Mouse (Mus musculus) embryonic facial prominence, embryonic 10.5 days (tissue): ENCODE results near the gene Etl4. TPM values are rescaled to one million over a fixed set of nuclear protein-coding genes. Genes with fewer than 3 reads are reported as not detected.

Source experiments
- DNase-seq: peaks from one replicate; pipeline ENCODE4 v3.0.0-alpha.2; 2017; ENCODE audit warnings: low spot score
- H3K27ac ChIP-seq: fragments of 300-500 bp; sonication (generic); replicated peaks from 2 replicates; pipeline ENCODE4 v1.5.1; 2016; ENCODE audit warnings: mild to moderate bottlenecking
- H3K27me3 ChIP-seq: fragments of 300-500 bp; sonication (generic); replicated peaks from 2 replicates; pipeline ENCODE4 v1.6.1; 2016; ENCODE audit warnings: low read depth, mild to moderate bottlenecking; ENCODE audit not compliant: poor library complexity, severe bottlenecking
- H3K36me3 ChIP-seq: fragments of 300-500 bp; sonication (generic); replicated peaks from 2 replicates; pipeline ENCODE4 v1.6.1; 2016; ENCODE audit warnings: mild to moderate bottlenecking, moderate library complexity
- H3K4me1 ChIP-seq: fragments of 300-500 bp; sonication (generic); 2 replicates; pipeline ENCODE4 v1.6.1; 2016
- H3K4me3 ChIP-seq: fragments of 300-500 bp; sonication (generic); 2 replicates; pipeline ENCODE4 v1.5.1; 2016; ENCODE audit warnings: mild to moderate bottlenecking, moderate library complexity
- H3K9me3 ChIP-seq: fragments of 300-500 bp; sonication (generic); 2 replicates; pipeline ENCODE4 v1.6.1; 2016; ENCODE audit warnings: mild to moderate bottlenecking
- WGBS: fragments of 180-500 bp; shearing (Covaris S2); methylation state at CpG from one replicate; pipeline ENCODE4 v1.1.7; 2016; 5-methylcytosine and 5-hydroxymethylcytosine counted together
- polyA plus RNA-seq: library from polyadenylated mRNA; unstranded; fragments of >200 nt; fragmentation: Nextera tagmentation; extraction: Ambion mirVana; gene quantifications from 2 replicates; pipeline ENCODE4 v1.2.1, GENCODE M21; 2016

The Etl4 gene
- polyA plus RNA-seq, 1 experiment from 2014 or later = 26.1 TPM

DNA sequence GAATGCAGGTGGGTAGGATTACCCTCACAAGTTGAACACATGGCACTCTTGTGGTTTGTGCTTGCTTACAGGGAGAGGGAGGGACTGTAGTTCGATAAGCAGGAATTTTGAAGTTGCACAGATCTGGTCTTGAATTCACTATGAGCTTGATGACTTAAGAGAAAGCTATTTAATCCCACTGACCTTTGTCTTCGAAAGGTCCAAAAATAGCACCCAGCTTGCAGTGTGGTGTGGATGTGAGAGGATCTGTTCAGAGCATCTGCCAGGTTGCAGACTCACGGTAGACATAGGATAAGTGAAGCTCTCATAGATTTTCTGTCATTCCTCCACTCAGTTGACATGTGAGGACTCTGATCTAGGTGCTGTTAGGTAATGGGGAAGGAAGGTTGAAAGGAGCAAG, 670.8 kb downstream of the Etl4 start:
- Histone ChIP-seq H3K27ac (no peak overlapping the region), H3K4me3 (no peak overlapping the region), H3K27me3 (no peaks in the 10 kb centered on the region), H3K4me1 (no peaks in the 10 kb centered on the region), H3K36me3 (peaks cover 4% of the 10 kb centered on the region; the same call in 1 of the 2 replicates), H3K9me3 (no peaks in the 10 kb centered on the region)
- 88% methylated on average over 3 of the region's 3 CpGs for WGBS
- no peak for DNase-seq

DNA sequence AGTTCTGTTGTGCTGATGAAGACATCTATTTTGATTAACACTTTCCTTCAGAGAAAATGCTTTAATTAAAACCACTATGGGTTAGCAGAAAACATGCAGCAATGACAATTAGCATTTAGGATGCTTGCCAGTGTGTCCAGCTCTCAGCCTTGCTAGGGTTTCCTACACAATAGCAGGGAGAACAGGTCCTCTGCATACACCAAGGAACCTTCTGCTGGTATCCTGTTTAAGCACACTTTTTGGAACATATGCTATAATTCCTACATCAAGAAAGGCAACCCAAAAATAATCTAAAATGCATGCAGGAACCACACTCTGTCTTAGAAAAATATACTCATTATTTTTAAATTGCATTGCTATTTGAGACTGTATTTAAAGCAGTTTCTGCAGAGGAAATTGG, 673.5 kb downstream of the Etl4 start:
- Histone ChIP-seq H3K27me3 (no peaks in the 10 kb centered on the region), H3K4me1 (no peaks in the 10 kb centered on the region), H3K36me3 (peaks cover 5% of the 10 kb centered on the region; the same call in 1 of the 2 replicates), H3K27ac (no peak overlapping the region), H3K9me3 (peaks cover 5% of the 10 kb centered on the region; the same call in 1 of the 2 replicates), H3K4me3 (no peak overlapping the region)
- DNase-seq = no peak

DNA sequence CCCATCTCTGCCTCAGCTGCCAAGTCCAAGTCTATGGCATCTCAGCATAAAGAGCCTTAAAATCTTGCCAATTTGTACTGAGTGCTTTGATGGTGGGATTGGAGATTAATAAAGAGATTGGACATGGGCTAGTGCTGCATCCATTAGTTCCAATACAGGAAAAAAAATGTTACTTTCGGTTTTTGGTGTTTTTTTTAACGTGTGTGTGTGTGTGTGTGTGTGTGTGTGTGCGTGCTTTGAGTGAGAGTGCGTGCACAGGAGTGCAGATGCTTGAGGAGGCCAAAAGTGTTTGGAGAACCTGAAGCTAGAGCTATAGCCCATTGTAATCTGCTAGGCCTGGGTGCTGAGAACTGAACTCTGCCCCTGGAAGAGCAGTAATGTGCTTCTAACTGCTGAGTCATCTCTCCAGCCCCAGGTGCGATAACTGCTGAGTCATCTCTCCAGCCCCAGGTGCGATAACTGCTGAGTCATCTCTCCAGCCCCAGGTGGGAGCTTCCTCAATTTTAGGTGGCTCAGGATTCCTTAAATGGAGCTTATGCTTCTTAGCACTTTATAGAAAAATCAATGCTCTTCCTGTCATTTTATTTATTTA, 674.1 kb downstream of the Etl4 start:
- no peaks in the 10 kb centered on the region for H3K27me3 ChIP-seq
- 93% methylated on average over 6 of the region's 6 CpGs for WGBS
- peaks cover 10% of the 10 kb centered on the region; the same call in 1 of the 2 replicates for H3K9me3 ChIP-seq
- H3K27ac ChIP-seq = no peak overlapping the region
- H3K4me1 ChIP-seq = no peaks in the 10 kb centered on the region
- no peak overlapping the region for H3K4me3 ChIP-seq
- peaks cover 5% of the 10 kb centered on the region; the same call in 1 of the 2 replicates for H3K36me3 ChIP-seq
- no peak for DNase-seq

DNA sequence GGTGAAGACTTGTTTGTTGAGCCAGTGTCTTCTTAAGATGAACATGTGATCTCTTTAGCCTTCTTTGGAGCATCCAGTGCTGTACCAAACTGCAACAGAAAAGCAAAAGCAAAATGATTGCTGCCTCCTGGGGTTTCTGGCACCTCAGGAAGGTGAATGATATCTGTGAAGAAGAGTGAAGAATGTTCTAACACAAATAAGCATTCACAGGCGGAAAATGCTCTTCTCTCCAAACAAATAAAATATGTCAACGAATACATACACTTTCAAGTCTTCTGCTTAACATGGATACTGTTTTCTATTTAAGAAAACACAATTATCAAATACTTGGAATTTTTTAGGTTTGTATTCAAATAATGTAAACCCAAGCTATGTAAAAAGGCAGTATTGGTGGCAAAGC, 678.3 kb downstream of the Etl4 start:
- no peak overlapping the region for H3K27ac ChIP-seq

DNA sequence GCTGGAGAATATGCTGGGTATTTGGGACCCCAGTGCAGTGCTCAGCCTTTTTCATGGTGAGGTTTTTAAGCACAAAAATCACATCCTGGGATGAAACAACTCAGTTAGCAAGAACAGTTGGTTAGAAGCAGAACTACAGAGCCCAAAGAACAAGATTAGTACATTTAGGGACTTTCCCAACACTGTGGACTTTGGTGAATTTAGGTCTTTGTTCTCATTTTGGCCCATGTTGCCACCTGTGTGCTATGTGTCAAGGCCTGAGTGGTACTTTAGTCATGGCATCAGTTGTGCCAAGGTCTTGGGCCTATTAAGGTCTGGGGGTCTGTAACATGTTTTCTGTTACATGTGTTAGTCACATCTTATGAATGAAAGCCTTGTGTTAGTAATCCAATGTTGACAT, 679.1 kb downstream of the Etl4 start:
- no peak for DNase-seq
- H3K4me3 ChIP-seq = no peak overlapping the region
- H3K36me3 ChIP-seq = peaks cover 5% of the 10 kb centered on the region; the same call in 1 of the 2 replicates
- peaks cover 13% of the 10 kb centered on the region for H3K9me3 ChIP-seq
- H3K27ac ChIP-seq = no peak overlapping the region
- H3K4me1 ChIP-seq = no peaks in the 10 kb centered on the region
- no peaks in the 10 kb centered on the region for H3K27me3 ChIP-seq

More for the DNA sequence above, 678.3 kb downstream of the Etl4 start:
- Histone ChIP-seq H3K4me3 (no peak overlapping the region), H3K27me3 (no peaks in the 10 kb centered on the region), H3K9me3 (peaks cover 13% of the 10 kb centered on the region), H3K36me3 (peaks cover 5% of the 10 kb centered on the region; the same call in 1 of the 2 replicates), H3K4me1 (no peaks in the 10 kb centered on the region)
- no peak for DNase-seq
- WGBS = 98% methylated on average over 2 of the region's 2 CpGs

DNA sequence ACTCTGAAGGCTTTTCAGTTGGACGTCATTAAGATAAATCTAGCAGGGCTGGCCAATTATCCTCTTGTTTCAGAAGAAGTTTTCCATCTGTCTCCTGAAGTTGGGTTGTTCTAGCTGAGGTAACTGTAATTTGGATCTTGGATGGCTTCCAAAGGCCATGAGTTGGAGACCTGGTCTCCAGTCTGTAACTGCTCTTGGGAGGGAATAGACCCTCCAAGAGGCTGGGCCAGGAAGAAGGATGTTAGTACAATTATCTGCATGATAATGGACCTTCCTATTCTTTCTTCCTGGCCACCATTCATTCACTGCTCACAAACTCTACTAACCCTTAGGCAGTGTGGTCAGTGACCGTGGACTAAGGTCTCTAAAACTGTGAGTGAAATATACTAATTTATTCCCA, 684.5 kb downstream of the Etl4 start:
- Histone ChIP-seq H3K4me1 (peaks cover 3% of the 10 kb centered on the region; the same call in 1 of the 2 replicates), H3K4me3 (no peak overlapping the region), H3K36me3 (no peaks in the 10 kb centered on the region), H3K27me3 (no peaks in the 10 kb centered on the region), H3K27ac (no peak overlapping the region), H3K9me3 (peaks cover 2% of the 10 kb centered on the region)
- 89% methylated on average over 2 of the region's 2 CpGs for WGBS
- no peak for DNase-seq

DNA sequence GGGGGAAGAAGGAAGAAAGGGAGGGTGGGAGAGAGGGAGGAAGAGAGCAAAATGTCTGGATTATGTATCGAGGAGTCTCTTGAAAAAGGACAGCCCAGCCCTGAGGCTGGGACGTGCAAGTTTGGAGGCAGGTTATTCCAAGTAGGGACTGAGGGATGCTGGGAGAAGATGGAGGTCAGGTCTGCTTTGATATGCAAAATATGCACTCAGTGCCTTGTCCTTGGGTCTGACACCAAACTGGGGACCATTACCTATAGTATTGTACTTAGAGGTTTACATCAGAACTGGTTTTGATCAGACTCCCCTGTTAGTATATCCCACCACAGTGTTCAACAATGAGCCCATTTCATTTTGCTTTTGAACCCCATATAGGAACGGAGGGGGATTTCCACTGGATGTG, 685.4 kb downstream of the Etl4 start:
- 82% methylated on average over 3 of the region's 3 CpGs for WGBS

DNA sequence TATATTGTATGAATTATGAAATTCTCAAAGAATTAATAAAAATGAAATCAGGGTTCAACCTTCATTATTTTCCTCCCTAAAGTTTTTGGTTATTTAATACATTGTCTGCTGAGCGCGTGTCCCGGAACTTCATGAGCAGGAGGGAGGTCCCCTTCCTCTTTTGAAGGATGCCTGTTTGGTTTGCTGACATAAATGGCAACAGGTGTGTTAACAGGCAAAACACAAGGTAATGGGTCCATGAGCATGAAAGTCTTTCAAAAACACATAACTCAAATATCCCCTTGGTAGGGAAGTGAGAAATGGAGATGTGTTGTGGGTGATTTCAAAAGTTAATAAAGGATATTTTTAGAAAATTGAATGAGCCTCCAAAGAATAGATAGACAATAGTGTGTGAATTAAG, 687.0 kb downstream of the Etl4 start:
- no peak for DNase-seq
- H3K27me3 ChIP-seq = no peaks in the 10 kb centered on the region
- H3K36me3 ChIP-seq = no peaks in the 10 kb centered on the region
- WGBS = 94% methylated on average over 3 of the region's 3 CpGs
- H3K27ac ChIP-seq = no peak overlapping the region
- H3K4me3 ChIP-seq = no peak overlapping the region
- H3K9me3 ChIP-seq = peaks cover 2% of the 10 kb centered on the region
- H3K4me1 ChIP-seq = peaks cover 6% of the 10 kb centered on the region; the same call in 1 of the 2 replicates

More for the DNA sequence above, 685.4 kb downstream of the Etl4 start:
- peaks cover 3% of the 10 kb centered on the region; the same call in 1 of the 2 replicates for H3K4me1 ChIP-seq
- no peaks in the 10 kb centered on the region for H3K27me3 ChIP-seq
- H3K9me3 ChIP-seq = peaks cover 2% of the 10 kb centered on the region
- H3K27ac ChIP-seq = no peak overlapping the region
- no peak for DNase-seq
- no peaks in the 10 kb centered on the region for H3K36me3 ChIP-seq
- H3K4me3 ChIP-seq = no peak overlapping the region

DNA sequence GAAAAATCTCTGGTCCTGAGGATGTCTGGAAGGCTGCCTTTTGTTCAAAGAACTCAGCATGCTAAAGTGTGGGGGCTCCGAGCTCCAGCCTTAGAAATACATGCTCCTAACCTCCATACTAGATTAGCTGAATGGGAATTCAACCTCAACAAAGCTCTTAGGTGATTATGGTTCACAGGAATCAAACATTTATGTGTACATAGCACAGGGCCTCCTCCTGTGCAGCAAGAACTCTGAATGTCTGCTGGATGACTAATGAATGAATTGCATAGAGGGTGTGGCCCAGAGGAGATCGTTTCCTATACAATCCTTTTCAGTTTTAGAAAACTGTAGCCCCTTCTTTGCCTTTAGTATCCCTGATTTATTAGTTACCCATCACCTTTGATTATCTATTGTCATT, 687.6 kb downstream of the Etl4 start:
- no peak overlapping the region for H3K4me3 ChIP-seq
- DNase-seq = no peak
- no peaks in the 10 kb centered on the region for H3K36me3 ChIP-seq
- H3K27me3 ChIP-seq = no peaks in the 10 kb centered on the region
- WGBS = 75% methylated on average over 2 of the region's 2 CpGs
- peaks cover 6% of the 10 kb centered on the region; the same call in 1 of the 2 replicates for H3K4me1 ChIP-seq
- H3K27ac ChIP-seq = no peak overlapping the region
- H3K9me3 ChIP-seq = no peaks in the 10 kb centered on the region; the same call in 1 of the 2 replicates

DNA sequence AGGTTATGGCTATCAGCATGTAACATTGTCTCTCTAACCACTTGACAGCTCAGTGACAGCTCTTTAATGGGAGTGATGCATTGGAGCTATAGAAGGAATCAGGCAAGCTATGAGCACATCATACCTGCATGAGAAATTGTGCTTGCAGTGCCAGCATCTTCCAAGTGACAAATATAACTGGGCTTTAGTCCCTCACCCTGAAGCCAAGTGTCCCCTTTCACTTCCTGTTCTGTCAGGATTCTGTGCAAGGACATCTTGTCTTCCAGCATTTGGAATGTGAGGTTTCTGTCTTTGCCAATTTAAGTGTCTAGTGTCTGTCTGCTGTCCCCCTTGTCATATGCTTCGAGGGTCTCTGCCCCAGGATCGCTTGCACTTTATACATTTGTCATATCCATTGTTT, 693.1 kb downstream of the Etl4 start:
- Histone ChIP-seq H3K36me3 (no peaks in the 10 kb centered on the region), H3K27ac (no peak overlapping the region), H3K4me3 (no peak overlapping the region), H3K4me1 (peaks cover 13% of the 10 kb centered on the region), H3K27me3 (no peaks in the 10 kb centered on the region), H3K9me3 (no peaks in the 10 kb centered on the region)
- WGBS = 82% methylated on average over 2 of the region's 2 CpGs
- no peak for DNase-seq

DNA sequence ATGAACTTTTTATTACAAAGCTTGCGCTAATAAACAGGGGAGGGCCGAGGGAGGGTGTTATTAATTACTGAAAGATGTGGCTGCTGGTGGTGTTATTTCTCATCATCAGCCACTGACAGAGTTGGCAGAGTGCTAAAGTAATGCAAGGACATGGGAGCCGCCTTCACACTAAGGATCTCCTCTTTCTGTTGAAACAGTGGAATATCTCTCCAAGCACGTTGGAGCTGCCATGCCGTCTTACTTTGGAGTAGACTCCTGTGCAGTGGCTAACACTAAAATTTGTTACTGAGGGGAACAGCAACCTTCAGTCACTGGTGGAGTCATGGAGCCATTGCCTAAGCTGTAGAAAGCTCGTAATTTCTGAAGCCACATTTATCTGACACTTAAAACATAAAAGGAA, 694.0 kb downstream of the Etl4 start:
- WGBS = 86% methylated on average over 6 of the region's 6 CpGs
- H3K36me3 ChIP-seq = no peaks in the 10 kb centered on the region
- H3K9me3 ChIP-seq = no peaks in the 10 kb centered on the region
- peaks cover 13% of the 10 kb centered on the region for H3K4me1 ChIP-seq
- no peaks in the 10 kb centered on the region for H3K27me3 ChIP-seq
- DNase-seq = no peak
- H3K4me3 ChIP-seq = no peak overlapping the region
- peak overlapping the region; percentile 51; the same call in 1 of the 2 replicates for H3K27ac ChIP-seq

DNA sequence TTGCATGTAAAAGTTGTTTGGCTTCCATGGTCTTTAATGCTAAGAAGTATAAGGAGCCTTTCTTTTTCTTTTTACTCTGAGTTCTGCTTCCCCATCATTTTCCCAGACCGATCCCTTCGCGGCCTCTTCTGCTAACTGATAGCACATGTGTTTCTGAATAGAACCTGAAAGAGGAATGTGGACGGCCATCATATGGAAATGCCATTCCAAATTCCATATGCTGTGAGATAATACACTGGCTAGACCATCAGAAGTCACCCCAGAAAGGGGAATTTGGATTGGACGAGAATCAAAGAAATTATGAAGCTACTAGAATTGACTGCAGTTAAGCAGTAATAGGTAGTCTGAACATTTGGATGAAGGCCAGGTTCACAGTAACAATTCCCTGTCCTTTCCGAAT, 694.4 kb downstream of the Etl4 start:
- peak; percentile 36 for DNase-seq
- 57% methylated on average over 6 of the region's 6 CpGs for WGBS
- H3K27ac ChIP-seq = no peak overlapping the region

DNA sequence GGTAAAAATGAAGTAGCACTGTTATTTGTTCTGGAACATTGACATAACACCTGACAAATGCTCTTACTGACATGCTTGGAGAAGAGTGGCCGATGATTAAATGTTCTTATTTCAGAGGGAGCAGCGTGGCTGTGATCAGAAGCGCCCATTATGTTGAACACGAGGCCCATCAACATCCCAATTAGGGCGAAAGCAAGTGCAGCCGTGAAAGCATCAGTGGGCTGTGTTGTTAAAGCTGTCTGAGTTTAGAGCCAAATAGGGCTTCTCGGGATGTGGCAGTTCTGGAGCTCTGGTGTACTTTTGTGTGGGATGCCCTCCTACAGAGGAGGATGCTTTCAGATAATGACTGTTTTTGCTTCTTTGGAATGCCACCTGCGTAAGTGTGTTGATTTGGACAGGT, 699.6 kb downstream of the Etl4 start:
- no peak overlapping the region for H3K27ac ChIP-seq
- H3K27me3 ChIP-seq = no peaks in the 10 kb centered on the region
- DNase-seq = no peak
- H3K36me3 ChIP-seq = no peaks in the 10 kb centered on the region
- 74% methylated on average over 8 of the region's 8 CpGs for WGBS
- 0 out of 2 replicates have a peak, but pooled peaks cover under 1% of the 10 kb centered on the region for H3K4me1 ChIP-seq
- H3K9me3 ChIP-seq = no peaks in the 10 kb centered on the region
- no peak overlapping the region for H3K4me3 ChIP-seq

More for the DNA sequence above, 694.4 kb downstream of the Etl4 start:
- H3K9me3 ChIP-seq = no peaks in the 10 kb centered on the region
- no peak overlapping the region for H3K4me3 ChIP-seq
- peaks cover 13% of the 10 kb centered on the region for H3K4me1 ChIP-seq
- H3K36me3 ChIP-seq = no peaks in the 10 kb centered on the region
- H3K27me3 ChIP-seq = no peaks in the 10 kb centered on the region
